In genomic region chr16:11062794-11063721, GRCm38 (mm10) we compare ENCODE assay signal across 8 mouse cellular contexts. TPM values are rescaled to one million over a fixed set of nuclear protein-coding genes. Genes with fewer than 3 reads are reported as not detected.
DNase-seq lines count a peak whose midpoint lies in the region; TF ChIP-seq lines count a peak whose summit lies in the region.

No protein-coding gene starts in this region.

- no peaks in the 10 kb centered on the region for H3K27me3 ChIP-seq in embryonic facial prominence, embryonic 10.5 days (replicated peaks; ENCODE audit: low read depth, poor library complexity, severe bottlenecking)
- H3K27me3 ChIP-seq in heart, embryonic 10.5 days (ENCODE audit: insufficient read depth, poor library complexity, severe bottlenecking): no peaks in the 10 kb centered on the region
- H3K27me3 ChIP-seq in kidney, adult 2 months (replicated peaks; ENCODE audit: control insufficient read depth, insufficient read depth, low read length): no peaks in the 10 kb centered on the region

- TF ChIP-seq CTCF in kidney, adult 2 months (conservative IDR thresholded peaks at IDR 0.05; ENCODE audit: insufficient read depth, insufficient read length, low read depth, low read length): no peak
- no peak for TF ChIP-seq CTCF in lung, adult 2 months (IDR thresholded peaks at IDR 0.05; ENCODE audit: insufficient read depth, low read length)

- peak overlapping the region; percentile 19; the same call in 1 of the 2 replicates for H3K4me3 ChIP-seq in embryonic facial prominence, embryonic 10.5 days
- peak overlapping the region; percentile 33; the same call in 1 of the 2 replicates for H3K4me3 ChIP-seq in heart, embryonic 10.5 days
- H3K4me3 ChIP-seq in kidney, adult 2 months (ENCODE audit: insufficient read depth, low read depth, low read length): no peak overlapping the region
- H3K4me3 ChIP-seq in lung, adult 2 months (replicated peaks; ENCODE audit: extremely low read depth, low read depth, low read length): no peak overlapping the region

- H3K36me3 ChIP-seq in embryonic facial prominence, embryonic 10.5 days (replicated peaks): peaks cover 3% of the 10 kb centered on the region; the same call in 1 of the 2 replicates
- H3K36me3 ChIP-seq in heart, embryonic 10.5 days: 0 out of 2 replicates have a peak, but pooled peaks cover 3% of the 10 kb centered on the region
- H3K36me3 ChIP-seq in kidney, adult 2 months (ENCODE audit: control insufficient read depth, insufficient read depth, low read length): no peaks in the 10 kb centered on the region

- no peak for TF ChIP-seq POLR2A in kidney, adult 2 months (IDR thresholded peaks at IDR 0.05; ENCODE audit: low read depth, low read length)
- TF ChIP-seq POLR2A in lung, adult 2 months (IDR thresholded peaks at IDR 0.05; ENCODE audit: borderline replicate concordance, extremely low read depth, low read depth, low read length): no peak

- peak; percentile 58 for DNase-seq in right cerebral cortex, adult 18-20 months
- no peak for DNase-seq in right cerebral cortex, postnatal 36 days (ENCODE audit: low spot score in 2 of 2)
- peak; percentile 54 for DNase-seq in embryonic facial prominence, embryonic 10.5 days (ENCODE audit: low spot score)
- DNase-seq in heart, embryonic 10.5 days (ENCODE audit: low spot score): peak; percentile 84
- DNase-seq in kidney, adult 2 months: peak; percentile 93
- DNase-seq in lung, adult 2 months: peak; percentile 69
- DNase-seq in ovary, adult 18-20 months (ENCODE audit: low spot score): peak; percentile 72
- peak; percentile 84 to 85 for DNase-seq in urinary bladder, postnatal 4 days (ENCODE audit: low spot score in 2 of 2)

- WGBS in embryonic facial prominence, embryonic 10.5 days: 28% methylated on average over 13 of the region's 13 CpGs
- 23% methylated on average over 13 of the region's 13 CpGs for WGBS in heart, embryonic 10.5 days
- 23% methylated on average over 13 of the region's 13 CpGs for WGBS in kidney, adult 2 months
- 27% methylated on average over 13 of the region's 13 CpGs for WGBS in lung, adult 2 months

- peaks cover 41% of the 10 kb centered on the region for H3K4me1 ChIP-seq in embryonic facial prominence, embryonic 10.5 days
- H3K4me1 ChIP-seq in heart, embryonic 10.5 days: peaks cover 34% of the 10 kb centered on the region
- H3K4me1 ChIP-seq in kidney, adult 2 months (ENCODE audit: control insufficient read depth, insufficient read depth, low read length): peaks cover 24% of the 10 kb centered on the region
- peaks cover 2% of the 10 kb centered on the region; the same call in 1 of the 2 replicates for H3K4me1 ChIP-seq in lung, adult 2 months (ENCODE audit: control insufficient read depth, insufficient read depth, low read length)

- H3K9me3 ChIP-seq in embryonic facial prominence, embryonic 10.5 days: no peaks in the 10 kb centered on the region
- no peaks in the 10 kb centered on the region for H3K9me3 ChIP-seq in heart, embryonic 10.5 days

- H3K27ac ChIP-seq in embryonic facial prominence, embryonic 10.5 days (replicated peaks): peak overlapping the region; percentile 83
- H3K27ac ChIP-seq in heart, embryonic 10.5 days: peak overlapping the region; percentile 88
- peak overlapping the region; percentile 90 for H3K27ac ChIP-seq in kidney, adult 2 months (ENCODE audit: insufficient read depth, low read depth, low read length)

RNA-seq across cellular contexts. Expression of gene Snn, which starts 2.3 kb away (rescaled TPM):
- polyA plus RNA-seq in embryonic facial prominence, embryonic 10.5 days (2016; fragmentation: Nextera tagmentation; extraction: Ambion mirVana): 56.5 and 59.5 TPM in 2 replicates
- polyA plus RNA-seq in heart, embryonic 10.5 days (2016; fragmentation: Nextera tagmentation; extraction: Ambion mirVana): 37.2 and 38.3 TPM in 2 replicates
- 67.2 and 71.2 TPM in 2 replicates for polyA plus RNA-seq in kidney, adult 2 months (2012; rRNA removed)
- 41.8 and 50.6 TPM in 2 replicates for polyA plus RNA-seq in lung, adult 2 months (2012; rRNA removed)

RNA-seq across cellular contexts. Expression of gene Litaf, which starts 2.9 kb away (rescaled TPM):
- 97.3 and 115 TPM in 2 replicates for polyA plus RNA-seq in embryonic facial prominence, embryonic 10.5 days (2016; fragmentation: Nextera tagmentation; extraction: Ambion mirVana)
- polyA plus RNA-seq in heart, embryonic 10.5 days (2016; fragmentation: Nextera tagmentation; extraction: Ambion mirVana): 60.8 and 68.7 TPM in 2 replicates
- 125 and 145 TPM in 2 replicates for polyA plus RNA-seq in kidney, adult 2 months (2012; rRNA removed)
- 207 and 215 TPM in 2 replicates for polyA plus RNA-seq in lung, adult 2 months (2012; rRNA removed)

Comparison
In these comparisons a context has a peak if more than half of its experiments do, and no peak if none do; other contexts are left out.
1. DNase-seq: peak in right cerebral cortex, adult 18-20 months (single experiment), embryonic facial prominence, embryonic 10.5 days (single experiment), heart, embryonic 10.5 days (single experiment), kidney, adult 2 months (single experiment), lung, adult 2 months (single experiment), ovary, adult 18-20 months (single experiment) and urinary bladder, postnatal 4 days (2 of 2); none in right cerebral cortex, postnatal 36 days (0 of 2).
2. H3K4me3 ChIP-seq: peak in embryonic facial prominence, embryonic 10.5 days (single experiment) and heart, embryonic 10.5 days (single experiment); none in kidney, adult 2 months (single experiment) and lung, adult 2 months (single experiment).
3. Peak in every context shown above with its lines, with median percentiles within 50 percentile points of each other: H3K27ac ChIP-seq.